Mouse (Mus musculus) pancreas, adult 10 weeks (tissue): Measurements from ENCODE around the gene Cryzl1. TPM values are rescaled to one million over a fixed set of nuclear protein-coding genes. Genes with fewer than 3 reads are reported as not detected.

Experiments
- polyA plus RNA-seq: library from polyadenylated mRNA; stranded (reverse); fragments of 350-450 nt; fragmentation: Illumina TruSeq; extraction: RNeasy Lipid Tissue Mini Kit (QIAGEN cat#74804); gene quantifications from one replicate; pipeline ENCODE4 v1.2.3, GENCODE M21; 2015; ENCODE audit warnings: low read depth, low replicate concordance; ENCODE audit not compliant: insufficient read depth

Gene Cryzl1
- polyA plus RNA-seq: 8.8 TPM

DNA sequence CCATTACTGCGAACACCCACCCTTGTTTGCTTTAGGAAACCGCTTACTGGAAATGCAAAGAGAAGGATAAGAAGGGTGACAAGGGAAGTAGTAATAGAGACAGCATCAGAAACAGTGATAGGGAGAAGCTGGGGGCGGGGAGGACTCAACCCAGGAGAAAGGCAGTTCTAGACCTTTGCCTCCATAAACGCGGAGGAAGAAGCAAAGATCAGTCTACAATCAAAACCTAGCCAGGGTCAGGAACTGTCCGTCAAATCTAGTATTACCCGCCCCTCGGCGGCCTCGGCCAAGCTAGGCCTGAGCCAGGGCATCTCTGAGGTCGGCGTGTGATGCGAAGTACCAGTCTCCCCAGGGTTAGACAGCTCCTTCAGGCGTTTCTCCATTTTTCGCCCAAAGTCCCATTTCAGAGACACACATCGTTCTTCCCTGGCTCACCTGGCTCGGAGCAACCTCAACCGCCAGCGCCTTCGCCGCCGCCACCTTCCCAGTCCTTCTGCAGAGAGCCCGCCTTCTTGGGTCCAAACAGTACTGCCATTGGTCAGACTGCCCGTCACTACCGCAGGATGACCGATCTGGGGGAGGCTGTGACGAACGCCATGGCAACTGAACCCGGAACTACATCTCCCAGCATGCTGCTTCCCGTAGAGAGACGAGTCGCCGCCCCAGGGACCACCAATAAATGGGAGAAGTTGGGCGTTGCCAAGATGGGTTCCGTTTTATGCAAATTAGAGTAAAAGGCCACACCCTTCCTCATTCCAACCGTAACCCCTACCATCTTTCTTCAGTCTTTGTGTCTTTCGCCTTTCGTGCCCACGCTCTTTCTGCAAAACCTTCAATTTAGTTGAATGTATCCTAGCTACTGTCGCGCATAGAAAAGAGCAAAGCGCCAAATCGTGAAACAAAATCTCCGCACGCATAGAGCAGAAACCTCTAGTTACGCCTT is at the start of gene Cryzl1:
Gene Cryzl1 (minus strand): TSS at position 853 of the 943 bp plus-strand sequence.

DNA sequence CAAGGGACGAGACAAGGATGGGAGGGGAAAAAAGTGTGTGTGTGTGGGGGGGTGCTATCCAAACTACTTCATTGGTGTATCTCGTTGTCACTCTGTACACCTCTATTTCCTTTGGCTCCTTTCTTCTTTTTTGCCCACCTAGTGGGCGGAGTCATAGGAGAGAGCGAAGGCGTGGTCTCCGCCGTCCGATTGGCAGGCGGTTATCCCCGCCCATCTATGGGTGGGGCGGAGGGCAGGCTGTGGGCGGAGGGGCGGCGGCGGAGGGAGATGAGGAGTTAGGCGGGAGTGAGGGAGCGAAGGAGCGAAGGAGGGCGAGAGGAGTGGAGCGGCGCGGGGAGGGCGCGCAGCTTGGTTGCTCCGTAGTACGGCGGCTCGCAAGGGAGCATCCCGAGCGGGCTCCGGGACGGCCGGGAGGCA is 299 bp upstream of the Cryzl1 start, which contains the start of gene Itsn1:
Gene Itsn1 (plus strand): TSS at position 216 of the 417 bp plus-strand sequence.

GRCm38 (mm10) chr16:91688619-91689334 is 40.0 kb downstream of the Cryzl1 start, which contains the start of gene Donson:
Gene Donson, minus strand, starts transcription at chr16:91688770.

DNA sequence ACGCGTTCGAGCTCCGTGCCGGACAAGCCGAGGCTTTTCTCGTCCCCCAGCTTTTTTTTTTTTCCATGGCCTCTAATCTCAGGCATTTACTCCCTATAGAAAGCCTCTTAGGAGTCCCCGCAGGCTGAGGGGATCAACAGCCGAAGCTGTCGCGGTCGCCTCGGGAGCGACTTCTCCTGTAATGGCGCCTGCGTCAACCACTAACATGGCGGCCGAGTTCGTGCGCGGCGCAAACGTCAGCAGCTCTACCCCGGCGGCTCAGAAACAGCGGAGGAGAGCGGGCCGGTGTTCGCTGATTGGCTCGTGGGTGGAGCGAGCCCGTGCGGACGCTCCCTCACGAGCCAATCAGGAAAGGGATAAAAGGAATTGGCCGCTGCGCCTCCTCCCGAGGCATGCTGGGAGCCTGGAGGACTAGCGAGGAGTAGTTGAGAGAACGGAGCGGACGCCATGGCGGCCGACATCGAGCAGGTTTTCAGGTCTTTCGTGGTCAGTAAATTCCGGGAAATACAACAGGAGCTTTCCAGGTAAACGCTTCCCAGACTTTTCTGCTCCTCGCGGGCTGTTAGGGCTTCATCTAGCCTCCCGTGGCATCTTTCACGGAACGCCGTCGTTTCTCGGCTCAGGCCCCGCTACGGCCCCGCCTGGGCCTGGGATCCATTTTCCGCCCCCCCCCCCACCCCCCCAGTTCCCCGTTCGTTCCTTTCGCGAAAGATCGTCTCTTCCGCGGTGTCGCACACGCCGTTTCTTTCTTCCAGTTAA is 81.1 kb downstream of the Cryzl1 start, which contains the start of gene Son:
Gene Son (plus strand): TSS at position 46 of the 759 bp plus-strand sequence.

GRCm38 (mm10) chr16:91646681-91647419 is 81.9 kb downstream of the Cryzl1 start, which contains the start of gene Gart:
Gene Gart, minus strand, starts transcription at chr16:91646952.

Other genes starting within 250 kb of the Cryzl1 start
- gene Ifnar1, start 243.7 kb downstream of the Cryzl1 start, polyA plus RNA-seq: 8.4 TPM
- gene Ifngr2, start 181.9 kb downstream of the Cryzl1 start, polyA plus RNA-seq: 4.6 TPM
- gene Tmem50b, start 131.2 kb downstream of the Cryzl1 start, polyA plus RNA-seq: 8.7 TPM
- 1.2 TPM for gene Dnajc28, start 109.9 kb downstream of the Cryzl1 start, polyA plus RNA-seq
- 19.9 TPM for gene Gart, start 82.0 kb downstream of the Cryzl1 start, polyA plus RNA-seq
- gene Son, start 81.5 kb downstream of the Cryzl1 start, polyA plus RNA-seq: 133 TPM
- gene Donson, start 40.2 kb downstream of the Cryzl1 start, polyA plus RNA-seq: 2.6 TPM
- 6.4 TPM for gene Itsn1, start 306 bp upstream of the Cryzl1 start, polyA plus RNA-seq